Mouse (Mus musculus): ENCODE results near the gene Sod2.
"Not testable (repeated sequence)": the region's sequence is repeated elsewhere in the genome, so short reads cannot be mapped to it uniquely, and the experiment has no call there.

Sod2 gene

GRCm38 (mm10) chr17:13009887-13010286 lies 3.2 kb downstream of the Sod2 start:
- DNase-seq (ENCODE audit: low spot score in 2 of 2), result peak; percentile 19 to 44

GRCm38 (mm10) chr17:13013316-13013715 lies 6.7 kb downstream of the Sod2 start:
- no peak for DNase-seq (ENCODE audit: low spot score in 2 of 2)

GRCm38 (mm10) chr17:13036627-13037192 lies 30.1 kb downstream of the Sod2 start:
- DNase-seq (ENCODE audit: low spot score in 2 of 2), result not testable (repeated sequence)

- peak; percentile 50 to 66 for DNase-seq (ENCODE audit: low spot score in 2 of 2)
Measured at GRCm38 (mm10) chr17:13043846-13044673, 37.4 kb downstream of the Sod2 start.

- not testable (repeated sequence) for DNase-seq (ENCODE audit: low spot score in 2 of 2)
Measured at GRCm38 (mm10) chr17:13052124-13052813, 45.6 kb downstream of the Sod2 start, which contains the start of gene Gpr31b. Gene Gpr31b, minus strand, starts transcription at chr17:13052296.

- not testable (repeated sequence) for DNase-seq (ENCODE audit: low spot score in 2 of 2)
Measured at GRCm38 (mm10) chr17:13060804-13061203, 54.2 kb downstream of the Sod2 start, which contains the start of gene Tcp10b. Gene Tcp10b, plus strand, starts transcription at chr17:13061104.

- DNase-seq (ENCODE audit: low spot score in 2 of 2), result not testable (repeated sequence)
Measured at GRCm38 (mm10) chr17:13062882-13063281, 56.2 kb downstream of the Sod2 start.

- not testable (repeated sequence) for DNase-seq (ENCODE audit: low spot score in 2 of 2)
Measured at GRCm38 (mm10) chr17:13067864-13068385, 61.3 kb downstream of the Sod2 start.

GRCm38 (mm10) chr17:13069227-13069626 lies 62.6 kb downstream of the Sod2 start:
- not testable (repeated sequence) for DNase-seq (ENCODE audit: low spot score in 2 of 2)
